Mouse (Mus musculus) induced T-regulatory cell, adult 2 months (primary cell): ENCODE measurements around the gene Nhsl1.
A peak's percentile ranks its signal among the peaks of the same experiment; 100 is the strongest.

Source experiments
- DNase-seq: peaks from one replicate; pipeline ENCODE4 v3.0.0-alpha.2; 2012; ENCODE audit warnings: low read depth

Gene Nhsl1

DNA sequence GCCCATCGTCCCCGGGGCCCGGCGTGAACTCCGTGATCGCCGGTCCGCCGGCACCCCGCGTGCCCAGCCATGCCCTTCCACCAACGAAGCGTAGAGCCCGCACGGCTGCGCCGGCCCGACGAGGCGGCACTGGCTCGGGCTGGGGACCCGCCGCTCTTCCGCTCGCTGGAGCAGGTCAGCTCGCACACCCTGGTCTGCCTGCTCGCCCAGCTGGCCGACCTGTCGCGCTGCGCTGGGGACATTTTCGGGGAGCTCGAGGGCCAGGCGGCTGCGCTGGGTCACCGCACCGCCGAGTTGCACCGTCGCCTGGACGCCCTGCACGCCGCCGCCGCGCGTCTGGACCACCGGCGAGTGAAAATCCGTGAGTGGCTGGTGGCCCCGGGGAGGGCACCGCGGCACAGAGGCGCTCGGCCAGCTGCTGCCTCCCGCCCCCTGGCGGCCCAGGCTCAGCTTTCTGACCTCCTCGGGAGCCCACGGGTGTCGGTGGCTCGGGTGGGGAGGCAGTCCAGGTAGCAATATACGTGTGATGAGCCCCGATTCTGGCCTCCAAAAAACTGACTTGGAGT, at the start of gene Nhsl1:
Nhsl1 (plus strand) TSS at position 70 of the 566 bp plus-strand sequence.
- peak; percentile 29 for DNase-seq

DNA sequence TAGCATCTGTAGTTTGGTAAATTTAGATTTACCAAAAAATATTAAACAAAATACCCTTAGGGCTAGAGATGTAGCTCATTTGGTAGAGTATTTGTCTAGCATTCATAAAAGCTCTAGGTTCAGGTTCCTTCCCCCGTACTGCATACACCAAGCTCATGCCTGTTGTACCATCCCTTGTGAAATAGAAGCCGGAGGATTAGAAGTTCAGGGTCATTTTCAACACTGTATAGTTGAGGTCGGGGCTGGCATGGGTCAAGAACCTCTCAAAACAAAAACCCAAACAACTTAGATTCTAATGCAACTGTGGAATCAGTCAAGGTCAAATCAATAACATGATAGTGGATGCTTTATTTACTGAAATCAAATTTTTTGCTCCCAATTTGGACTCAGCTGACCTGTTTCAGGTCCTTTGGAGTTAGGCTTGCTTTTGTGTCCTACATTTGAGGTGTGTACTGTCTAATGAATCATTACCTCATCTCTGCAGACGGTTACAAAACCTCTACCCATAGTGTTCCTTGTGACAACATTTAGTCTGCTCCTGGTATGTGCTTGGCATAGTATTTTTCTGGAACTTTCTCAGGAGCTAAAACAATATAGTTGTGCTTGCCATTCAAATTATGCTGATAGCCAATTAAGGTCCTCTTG, 42.6 kb upstream of the Nhsl1 start:
- no peak for DNase-seq

DNA sequence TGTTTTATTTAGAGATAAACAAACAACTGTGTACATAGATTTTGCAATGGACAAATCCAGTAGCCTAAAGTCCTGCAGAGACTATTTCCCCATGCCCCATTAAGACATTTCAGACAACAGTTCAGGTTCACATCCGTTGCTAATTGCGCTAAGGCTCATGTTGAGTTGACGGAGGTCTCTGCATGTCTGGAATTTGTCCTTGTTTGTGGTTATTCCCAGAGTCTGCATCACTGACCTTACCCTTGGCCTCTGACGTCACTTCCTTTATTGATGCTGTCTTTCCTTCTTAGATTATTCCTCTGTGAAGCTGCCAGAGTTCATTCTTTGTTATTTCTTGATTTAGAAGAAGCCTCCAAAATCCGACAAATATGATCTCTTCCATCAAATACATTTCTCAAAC, 34.8 kb upstream of the Nhsl1 start:
- DNase-seq: no peak

DNA sequence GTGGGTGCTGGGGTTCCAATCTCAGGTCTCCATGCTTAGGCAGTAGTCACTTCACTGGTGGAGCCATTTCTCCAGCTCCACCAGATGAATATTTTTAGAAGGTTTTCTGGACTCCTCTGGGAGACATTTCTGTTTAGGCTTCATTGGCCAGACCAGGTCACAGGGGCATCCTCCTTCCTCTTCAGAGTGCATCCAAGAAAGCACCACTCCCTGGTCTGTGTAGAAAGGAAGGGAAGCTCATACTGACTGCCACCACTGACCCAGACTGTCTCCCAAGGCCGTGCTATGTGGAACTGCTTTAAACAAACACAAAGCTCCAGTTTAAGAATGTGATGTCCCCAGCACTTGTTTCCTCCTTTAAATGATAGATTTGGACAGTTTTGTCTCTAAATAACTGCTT, 29.3 kb upstream of the Nhsl1 start:
- no peak for DNase-seq

DNA sequence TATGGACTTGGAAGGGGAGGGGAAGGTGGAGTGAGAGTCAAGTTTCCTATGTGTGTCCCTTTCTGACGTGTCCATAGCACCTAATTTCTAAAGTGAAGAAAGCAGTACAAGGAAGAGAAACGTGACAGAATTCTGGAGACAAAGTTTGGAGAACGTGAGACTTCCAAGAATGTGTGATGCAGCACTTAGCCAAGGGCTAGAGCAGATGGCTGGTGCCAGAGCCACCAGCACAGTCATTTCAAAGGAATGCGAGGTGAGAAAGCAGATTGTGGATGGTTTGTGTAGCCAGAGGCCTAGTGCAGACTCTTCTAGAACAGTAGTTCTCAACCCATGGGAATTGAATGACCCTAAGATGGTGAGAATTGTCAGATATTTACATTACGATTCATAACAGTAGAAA, 13.7 kb upstream of the Nhsl1 start:
- DNase-seq: no peak

DNA sequence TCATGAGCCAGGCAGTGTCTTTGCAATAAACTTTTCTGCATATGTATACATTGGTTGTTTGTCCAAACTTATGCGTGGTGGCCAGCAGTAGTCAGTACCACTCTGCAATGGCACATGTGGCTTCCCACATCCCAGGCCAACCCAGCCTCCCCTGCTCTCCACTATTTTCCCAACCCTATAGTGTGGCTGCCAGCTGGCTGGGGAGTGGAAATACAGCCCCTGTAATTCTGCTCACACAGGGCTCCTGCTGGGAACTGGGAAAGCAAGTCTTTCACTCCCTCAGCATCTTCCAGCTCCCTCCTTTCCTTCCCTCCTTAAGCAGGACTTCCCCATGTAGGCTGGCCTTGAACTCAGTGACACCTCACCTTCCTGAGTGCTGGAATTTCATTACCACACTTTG, 3.7 kb upstream of the Nhsl1 start:
- no peak for DNase-seq

DNA sequence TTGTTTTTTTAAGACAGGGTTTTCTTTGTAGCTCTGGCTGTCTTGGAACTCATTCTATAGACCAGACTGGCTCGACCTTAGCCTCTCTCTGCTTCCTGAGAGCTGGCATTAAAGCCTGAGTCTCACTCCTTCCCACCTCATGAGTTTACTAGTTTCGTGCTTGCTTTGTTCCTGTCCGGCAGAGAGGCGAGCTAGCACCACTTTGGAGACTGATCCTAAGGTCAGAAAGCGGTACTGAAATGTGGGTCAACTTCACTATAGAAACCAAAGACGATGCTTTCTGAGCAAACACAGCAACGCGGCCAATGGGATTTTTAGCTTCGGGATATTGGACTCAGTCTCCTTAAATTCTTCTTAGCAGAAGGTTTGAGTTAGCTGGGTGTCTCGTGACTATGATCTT, 1.3 kb upstream of the Nhsl1 start:
- no peak for DNase-seq

DNA sequence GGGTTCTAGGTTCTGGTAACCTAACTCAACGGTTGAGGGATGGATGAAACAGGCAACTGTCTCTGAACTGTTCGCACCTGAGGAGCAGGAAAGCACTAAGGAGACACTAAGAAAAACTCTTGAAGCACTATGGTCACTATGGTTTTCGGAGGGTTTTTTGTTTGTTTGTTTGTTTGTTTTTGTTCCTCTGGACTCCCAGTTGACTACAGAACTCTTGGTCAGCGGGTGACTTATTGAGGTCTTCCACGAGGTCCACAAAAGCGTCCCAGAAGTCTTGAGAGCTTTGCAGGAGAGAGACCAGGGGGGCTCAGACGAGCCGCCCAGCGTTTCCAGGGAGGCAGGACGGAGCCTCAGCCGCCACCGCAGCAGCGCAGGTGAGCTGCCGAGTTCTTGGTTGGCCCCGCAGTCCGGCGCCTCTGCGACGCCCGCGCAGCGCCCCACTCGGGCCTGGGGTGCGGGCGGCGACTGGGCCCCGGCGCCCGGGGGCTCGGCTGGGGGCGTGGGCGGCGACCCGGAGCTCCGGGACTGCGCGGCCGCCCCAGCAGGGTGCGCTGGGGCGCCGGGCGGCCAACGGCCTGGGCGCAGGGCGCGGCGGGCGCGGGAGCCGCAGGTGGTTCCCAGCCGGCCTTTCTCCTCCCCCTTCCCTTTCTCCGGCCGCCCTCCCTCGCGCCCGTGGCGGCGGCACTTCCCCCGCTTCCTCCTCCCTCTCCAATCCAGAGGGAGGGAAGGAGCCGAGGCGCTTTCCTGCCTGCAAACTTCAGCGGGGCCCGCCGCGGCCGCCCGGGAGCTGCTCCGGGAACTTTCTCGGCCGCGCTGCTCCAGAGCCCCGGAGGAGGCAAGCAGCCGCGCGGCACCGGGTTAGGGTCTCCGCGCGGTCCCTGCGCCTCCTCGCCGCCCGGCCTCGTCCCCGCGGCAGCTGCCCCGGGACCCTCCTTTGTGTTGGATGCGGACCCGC, 547 bp upstream of the Nhsl1 start:
- peak; percentile 14 for DNase-seq

DNA sequence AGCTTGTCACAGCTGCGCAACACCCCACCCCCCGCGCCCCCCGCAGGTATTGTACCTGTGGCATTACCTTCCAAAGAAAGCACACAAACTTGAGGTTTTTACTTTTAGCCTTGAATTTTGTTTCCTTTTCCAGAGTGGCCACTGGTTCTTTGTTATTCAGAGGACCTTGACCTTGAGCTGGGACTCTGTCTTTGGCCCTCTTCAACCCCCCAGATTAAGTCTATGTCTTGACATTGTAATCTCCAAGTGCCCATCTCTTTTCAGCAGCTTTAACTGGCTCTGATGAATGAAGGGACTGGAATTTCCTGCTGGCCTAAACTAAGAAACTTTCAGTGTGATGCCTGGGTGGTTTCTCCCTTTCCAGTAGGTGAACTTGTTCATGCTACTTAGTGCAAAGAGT, 906 bp downstream of the Nhsl1 start:
- no peak for DNase-seq

DNA sequence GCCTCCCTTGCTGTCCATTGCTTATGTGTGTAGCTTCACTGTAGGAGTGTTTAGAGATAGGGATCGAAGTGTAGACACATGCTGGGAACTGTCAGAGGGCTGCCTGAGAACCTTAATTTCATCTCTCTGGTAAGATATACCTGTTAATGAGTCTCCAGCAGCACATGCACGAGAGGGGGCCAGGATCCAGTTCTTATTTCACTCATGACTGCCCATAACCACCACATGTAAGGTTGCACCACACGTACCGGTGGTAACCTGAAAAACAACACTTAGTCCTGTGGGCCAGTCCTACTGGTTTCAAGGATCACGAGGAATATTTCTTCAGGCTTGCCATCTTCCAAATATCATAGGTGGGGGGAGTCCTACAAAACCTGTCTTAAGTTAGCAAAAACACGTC, 3.1 kb downstream of the Nhsl1 start:
- no peak for DNase-seq

DNA sequence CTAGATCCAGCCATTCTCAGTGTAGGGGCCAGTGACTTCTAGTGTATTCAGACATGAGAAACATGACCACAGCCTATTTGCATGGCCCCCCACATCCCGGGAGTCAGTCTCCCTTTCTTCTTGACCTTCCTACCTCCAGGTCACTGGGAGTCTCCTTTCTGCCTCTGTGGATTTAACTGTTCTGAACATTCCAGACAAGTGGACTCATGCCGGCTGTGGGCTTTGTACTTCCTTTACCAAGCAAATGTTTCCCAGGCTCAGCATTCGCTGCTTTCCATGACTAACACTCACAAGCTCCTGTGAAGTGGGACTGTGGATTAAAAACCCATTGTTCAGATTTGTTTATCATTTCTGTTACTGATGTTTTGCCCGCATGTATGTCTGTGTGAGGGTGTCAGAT, 4.9 kb downstream of the Nhsl1 start:
- no peak for DNase-seq

DNA sequence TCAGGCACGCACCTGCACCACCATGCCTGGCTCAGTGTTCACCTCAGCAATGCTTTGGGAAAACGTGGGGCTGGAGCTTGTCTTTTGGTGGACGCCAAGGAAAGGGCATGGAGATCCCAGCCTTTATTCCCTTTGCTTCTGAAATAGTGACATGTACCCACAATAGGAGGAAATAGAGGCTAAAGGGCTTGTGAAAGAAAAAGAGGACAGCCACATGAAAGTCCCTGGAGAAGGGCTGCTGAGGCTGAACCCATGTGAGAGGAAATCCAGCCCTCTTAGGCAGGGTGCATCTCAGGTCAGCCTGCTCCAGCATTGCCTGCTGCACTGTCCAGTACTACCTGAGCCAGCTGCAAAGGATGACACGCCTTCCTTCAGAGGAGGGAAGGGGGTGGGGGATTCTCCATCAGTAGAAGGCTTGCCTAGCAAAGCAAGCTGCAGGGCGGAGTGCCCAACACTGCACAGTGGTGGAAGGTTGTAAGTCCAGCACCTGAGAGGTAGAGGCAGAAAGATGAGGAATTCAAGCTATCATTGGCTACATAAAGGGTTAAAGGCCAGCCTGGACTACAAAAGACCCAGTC, 9.6 kb downstream of the Nhsl1 start:
- DNase-seq: no peak

DNA sequence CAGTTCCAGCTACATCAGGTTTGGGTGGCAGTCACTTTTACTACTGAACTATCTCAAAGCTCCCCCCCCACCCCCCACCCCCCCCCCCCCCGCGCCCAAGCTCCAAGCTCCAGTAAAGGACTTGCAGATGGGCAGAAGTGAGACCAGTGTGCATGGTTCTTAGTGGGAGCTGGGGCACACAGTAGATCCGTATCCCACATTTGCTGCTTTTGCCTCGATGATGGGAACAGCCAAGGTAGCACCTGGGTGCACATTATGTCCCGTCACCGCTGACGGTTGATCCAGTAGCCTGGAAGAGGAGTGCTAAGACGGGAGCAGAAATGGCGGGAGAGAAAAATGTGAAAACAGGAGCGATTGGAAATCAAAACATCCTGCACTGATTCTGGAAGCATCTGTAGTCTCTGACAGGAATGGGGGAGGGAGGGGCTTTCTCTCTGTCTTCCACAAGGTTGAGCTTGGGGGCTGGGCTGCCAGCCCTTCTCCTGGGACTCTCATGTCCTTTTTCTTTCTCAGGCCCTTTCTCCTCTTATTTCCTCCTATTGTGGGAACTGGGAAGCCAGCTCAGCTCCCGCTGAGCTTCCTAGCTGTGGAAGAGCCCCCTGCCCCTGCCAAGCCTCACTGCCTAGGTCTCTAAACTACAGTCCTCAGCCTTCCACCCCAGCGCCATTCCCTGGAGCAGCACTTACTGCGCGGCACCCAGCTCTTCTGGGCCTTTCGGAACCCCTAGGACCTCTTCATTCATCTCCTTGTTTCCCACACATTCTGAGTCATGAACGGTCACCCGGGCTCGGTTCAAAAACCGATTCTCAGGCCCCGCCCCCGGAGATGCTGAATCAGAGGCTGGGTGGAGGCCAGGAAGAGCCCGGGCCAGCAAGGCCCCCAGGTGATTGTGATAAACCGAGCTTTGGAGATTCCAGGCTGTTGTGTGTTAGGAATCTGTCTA, 10.6 kb downstream of the Nhsl1 start:
- DNase-seq: no peak

DNA sequence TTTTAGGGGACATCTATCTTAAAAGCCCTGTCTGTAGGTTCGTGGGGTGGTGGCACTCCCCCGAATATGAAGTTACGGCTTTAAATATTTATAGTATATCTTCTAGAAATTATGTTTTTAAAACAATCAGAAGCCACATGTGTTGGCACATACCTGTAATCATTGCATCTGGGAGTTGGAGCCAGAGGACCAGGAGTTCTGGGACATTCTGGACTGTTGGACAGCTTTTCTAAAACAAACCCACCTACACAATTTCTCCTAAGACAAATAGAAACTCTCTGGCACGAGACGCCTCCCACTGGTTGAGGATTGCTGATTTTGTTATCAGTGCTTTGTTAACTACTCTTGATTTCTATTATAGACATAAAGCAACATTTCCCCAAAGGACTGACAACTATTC, 11.7 kb downstream of the Nhsl1 start:
- no peak for DNase-seq

DNA sequence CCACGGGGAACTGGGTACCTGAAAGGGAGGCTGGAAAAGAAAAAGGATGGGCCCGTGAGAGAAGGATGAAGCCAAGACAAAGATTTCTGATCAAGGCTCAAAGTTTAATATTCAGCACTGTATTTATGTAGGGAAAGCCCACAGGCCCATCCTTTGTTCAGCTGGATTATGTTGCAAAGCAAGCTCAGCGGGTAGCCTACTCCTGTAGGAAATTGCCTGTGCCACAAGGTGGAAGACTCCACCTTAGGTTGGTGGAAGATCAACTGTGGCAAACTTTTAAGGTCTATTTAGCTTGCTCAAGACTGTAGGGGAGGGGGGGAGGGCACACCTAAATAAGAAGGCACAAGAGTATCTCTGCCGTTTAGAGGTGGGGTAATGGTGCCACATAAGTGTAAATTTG, 14.8 kb downstream of the Nhsl1 start:
- no peak for DNase-seq

DNA sequence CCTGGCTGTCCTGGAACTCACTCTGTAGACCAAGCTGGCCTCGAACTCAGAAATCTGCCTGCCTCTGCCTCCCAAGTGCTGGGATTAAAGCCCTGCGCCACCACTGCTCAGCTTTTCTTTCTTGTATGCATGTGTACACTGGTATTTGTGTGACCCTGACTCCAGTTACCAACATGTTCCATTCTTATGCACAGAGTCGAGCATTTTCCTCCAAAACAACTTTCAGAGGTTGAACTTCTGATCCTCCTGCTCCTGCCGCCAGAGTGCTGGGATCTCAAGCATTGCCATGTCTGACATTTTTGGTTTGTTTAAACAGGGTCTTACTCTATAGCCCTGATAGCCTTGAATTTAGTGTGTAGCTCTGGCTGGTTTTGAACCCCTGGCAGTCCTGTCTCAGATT, 15.4 kb downstream of the Nhsl1 start:
- no peak for DNase-seq

DNA sequence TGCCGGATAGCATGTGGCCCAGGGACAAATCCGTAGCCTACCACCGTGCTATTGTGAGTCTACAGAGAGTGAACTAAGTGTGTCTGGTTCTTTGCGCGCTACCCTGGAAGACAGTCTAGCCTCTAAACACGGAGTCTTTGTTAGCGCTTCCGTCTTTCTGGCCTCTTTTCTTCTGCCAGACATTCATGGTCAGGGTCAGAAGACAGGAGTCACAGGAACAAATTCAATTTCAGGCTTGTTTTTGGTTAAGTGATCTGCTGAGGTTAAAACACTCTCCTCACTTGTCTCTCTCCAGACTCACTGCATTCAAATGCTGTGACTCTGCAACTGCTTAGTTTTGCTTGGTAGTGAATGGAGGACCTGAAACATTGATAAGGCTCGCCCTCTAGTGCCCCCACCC, 15.9 kb downstream of the Nhsl1 start:
- DNase-seq: no peak

DNA sequence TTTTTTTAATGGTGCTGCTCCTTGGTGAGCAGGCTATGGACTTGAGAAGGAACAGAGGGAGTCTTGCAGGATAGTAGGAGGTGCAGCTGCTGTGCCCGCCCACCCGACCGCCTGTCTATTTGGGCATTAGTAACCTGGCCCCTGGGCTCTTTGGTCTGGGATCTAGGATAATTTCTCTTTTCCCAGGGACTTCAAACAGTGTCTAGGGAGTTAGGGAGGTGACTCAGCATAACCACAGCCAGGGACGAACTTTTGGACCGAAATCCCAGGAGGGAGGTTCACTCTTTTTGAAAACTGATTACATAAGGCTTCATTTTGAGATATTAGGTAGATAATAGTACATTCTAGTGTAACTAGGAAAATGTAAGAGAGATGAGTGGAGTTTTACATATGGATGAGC, 18.9 kb downstream of the Nhsl1 start:
- no peak for DNase-seq

DNA sequence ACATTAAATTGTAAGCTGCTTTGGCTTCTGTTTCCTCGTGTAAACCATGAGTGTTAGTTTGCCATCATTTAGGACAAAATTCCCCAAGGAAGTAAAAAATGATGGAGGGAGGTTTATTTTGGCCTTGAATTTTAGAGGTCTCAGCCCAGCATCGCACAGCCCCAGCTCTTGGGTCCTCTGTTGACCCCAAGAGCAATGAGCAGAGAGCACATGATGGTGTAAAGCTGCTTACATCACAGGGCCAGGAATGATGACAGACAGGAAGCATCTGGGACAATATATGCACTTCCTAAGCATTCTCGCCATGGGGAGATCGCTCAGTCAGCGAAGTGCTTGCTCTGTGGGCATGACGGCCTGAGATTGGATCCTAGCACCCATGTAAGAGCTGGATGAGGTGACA, 20.6 kb downstream of the Nhsl1 start:
- DNase-seq: no peak

DNA sequence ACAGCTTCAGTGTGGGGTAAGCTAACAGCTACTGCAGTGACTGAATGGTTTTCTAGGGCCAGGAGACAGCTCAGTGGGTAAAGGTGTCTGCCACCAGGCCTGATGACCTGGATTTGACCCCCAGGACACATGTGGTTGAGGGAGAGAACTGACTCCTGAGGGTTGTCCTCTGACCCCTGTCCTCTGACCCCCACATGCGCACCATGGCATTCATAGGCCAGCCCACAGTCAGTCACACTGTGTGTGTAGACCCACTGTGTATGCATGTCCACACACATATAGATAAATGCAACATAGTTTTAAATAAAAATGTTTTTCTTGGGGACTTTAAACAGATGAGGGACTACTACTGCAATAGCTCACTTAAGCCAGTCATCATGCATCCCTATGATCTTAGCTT, 22.1 kb downstream of the Nhsl1 start:
- no peak for DNase-seq

DNA sequence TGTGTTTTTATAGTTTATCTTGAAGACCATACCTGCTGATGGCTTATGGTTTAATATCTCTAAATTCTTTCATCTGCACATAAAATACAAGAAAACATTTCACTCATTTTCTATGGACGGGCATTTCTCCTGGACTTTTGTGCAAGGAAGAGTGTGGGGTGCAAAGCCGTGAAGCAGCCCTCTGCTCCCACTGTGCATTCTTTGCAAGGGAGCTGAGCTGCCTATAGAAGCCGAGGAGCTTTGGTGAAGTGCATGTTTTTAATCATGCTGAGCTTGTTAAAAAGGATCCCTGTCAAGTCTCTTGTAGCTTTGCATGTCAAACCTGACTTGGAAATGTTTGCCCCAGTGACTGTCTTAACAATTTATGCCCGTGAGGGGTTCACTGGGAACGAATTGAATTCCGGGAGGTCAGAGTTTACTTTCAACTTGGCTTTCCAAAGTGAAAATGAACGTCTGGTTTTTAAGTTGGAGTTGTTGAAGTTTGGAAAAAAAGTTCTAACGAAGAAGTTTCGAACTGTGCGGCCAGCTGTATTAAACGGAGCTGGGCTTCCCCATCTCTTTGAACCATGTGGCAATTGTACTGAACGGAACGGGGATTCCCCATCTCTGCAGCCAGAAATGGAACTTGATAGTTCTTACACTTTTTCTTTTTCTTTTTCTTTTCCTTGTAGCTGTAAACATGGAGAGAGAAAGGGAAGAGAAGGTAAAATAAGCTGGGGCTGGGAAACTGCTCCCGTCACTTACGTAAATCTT, 22.8 kb downstream of the Nhsl1 start:
- no peak for DNase-seq
